Mouse (Mus musculus) left cerebral cortex, postnatal 25 days (tissue): ENCODE measurements around the gene Armc10. TPM values are rescaled to one million over a fixed set of nuclear protein-coding genes. Genes with fewer than 3 reads are reported as not detected.
"Not testable (repeated sequence)": the region's sequence is repeated elsewhere in the genome, so short reads cannot be mapped to it uniquely, and the experiment has no call there.

Experiments
- DNase-seq, 2 experiments: peaks; one replicate each; pipeline ENCODE4 v3.0.0; 2022; ENCODE audit warnings: low spot score in 2 of 2, mixed read lengths in 1 of 2
- intact Hi-C: fragments of 180-260 bp; cut with DNase I; formaldehyde crosslinking; loops from one replicate; pipeline ENCODE4 v1.15.1; 2025
- total RNA-seq, 2 experiments: library from RNA; stranded (reverse); gene quantifications; 2 replicates each; pipeline ENCODE4 v1.2.3; 2021

The Armc10 gene
- total RNA-seq, result 10 to 100 TPM; 19.4 to 20.6 TPM

DNA sequence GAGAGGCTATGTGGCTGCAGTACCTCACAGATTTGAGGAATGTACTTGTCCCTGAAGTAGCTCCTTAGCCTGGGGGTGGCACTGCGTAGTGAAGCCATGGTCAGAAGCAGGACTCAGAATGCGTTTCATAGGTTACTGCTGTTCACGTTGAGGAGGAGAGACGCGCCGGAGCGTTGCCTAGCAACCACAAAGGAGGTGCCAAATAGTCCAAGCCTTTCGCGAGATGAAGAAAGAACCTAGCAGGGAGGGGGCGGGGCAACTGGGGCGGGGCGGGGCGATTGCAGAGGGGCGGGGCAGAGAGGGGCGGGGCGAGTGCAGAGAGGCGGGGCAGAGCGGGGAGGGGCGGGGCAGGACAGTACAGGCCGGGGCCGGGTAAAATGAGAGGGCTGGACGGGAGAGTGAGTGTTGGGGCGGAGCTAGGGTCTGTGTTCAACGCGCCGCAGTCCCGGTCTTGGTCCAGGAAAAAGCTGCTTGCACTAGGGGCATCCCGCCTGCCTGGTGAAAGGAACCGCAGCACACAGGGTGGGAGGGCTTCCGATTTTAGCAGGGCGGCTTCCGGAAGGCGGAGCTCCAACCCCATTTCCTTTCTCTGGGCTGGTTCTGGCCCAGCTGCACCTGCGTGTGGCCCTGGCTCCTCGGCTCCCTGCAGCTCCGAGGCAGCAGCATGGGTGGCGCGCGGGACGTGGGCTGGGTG, at the start of gene Armc10, which contains the start of gene Fbxl13:
Gene Armc10 (plus strand): TSS at position 375 of the 694 bp plus-strand sequence.
Gene Fbxl13 (minus strand): TSS at position 196 of the 694 bp plus-strand sequence.
- DNase-seq, result peak; percentile 90 to 96
- intact Hi-C loops, result loop anchor here (10.0 kb wide), 1 partner anchor 591 kb away; the partner anchor contains the start of gene Ptpn12

GRCm38 (mm10) chr5:21599536-21599935, 46.1 kb upstream of the Armc10 start:
- DNase-seq, intact Hi-C loops: not testable (repeated sequence)

GRCm38 (mm10) chr5:21599961-21600360, 45.7 kb upstream of the Armc10 start:
- intact Hi-C loops, result no loop called here
- DNase-seq, result no peak

GRCm38 (mm10) chr5:21605936-21606335, 39.7 kb upstream of the Armc10 start:
- intact Hi-C loops, result no loop called here
- no peak for DNase-seq

DNA sequence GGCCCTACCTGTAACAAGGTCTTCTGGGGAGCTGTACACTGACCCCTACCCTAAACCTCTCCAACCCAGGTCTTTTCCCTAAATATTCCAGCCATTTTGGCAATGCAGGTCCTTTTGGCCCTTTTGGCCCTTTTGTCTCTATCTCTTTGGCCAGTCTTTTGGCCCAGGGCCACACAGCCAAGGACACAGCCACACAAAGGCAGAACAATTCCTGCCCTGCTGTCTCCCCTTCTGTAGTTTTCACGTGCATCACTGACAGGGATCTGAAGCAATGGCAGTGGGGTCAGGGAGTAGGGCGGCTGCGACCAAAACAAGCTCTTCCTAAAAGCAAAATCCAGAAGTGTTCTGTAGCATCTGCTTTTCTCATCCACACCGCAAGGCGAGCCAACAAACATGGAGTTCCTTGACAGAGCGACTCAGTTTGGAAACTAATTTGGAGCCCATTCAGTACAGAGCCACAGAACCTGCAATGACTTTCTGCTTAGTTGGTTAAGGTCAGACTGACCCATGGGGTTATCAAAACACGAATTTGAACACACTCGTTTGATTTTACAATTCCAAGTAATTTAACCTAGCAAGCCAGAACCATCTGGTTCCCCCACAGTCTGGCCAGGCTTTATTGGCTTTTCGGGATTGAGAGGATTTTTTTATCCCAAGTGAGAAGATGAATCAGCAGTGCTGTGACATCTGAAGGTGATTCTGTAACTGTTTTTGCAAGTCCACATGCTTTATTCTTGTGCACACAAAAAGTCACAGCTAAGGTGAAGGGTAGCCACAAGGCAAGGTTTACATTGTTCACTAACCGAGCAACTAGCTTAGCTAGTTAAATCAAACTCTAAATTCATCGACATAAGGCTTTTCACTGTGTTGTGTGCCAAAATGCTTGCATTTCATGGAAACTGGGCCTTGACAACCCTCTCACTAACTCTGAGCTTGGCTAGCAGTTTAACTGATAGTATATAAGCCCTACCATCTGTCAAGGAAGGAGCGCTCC, 37.0 kb upstream of the Armc10 start:
- DNase-seq, result peak; percentile 36 to 85
- intact Hi-C loops, result loop anchor here (2.0 kb wide), 2 partner anchors 36 to 106 kb away; no protein-coding TSS in a partner anchor

- intact Hi-C loops, result no loop called here
These were observed 34.6 kb upstream of the Armc10 start for GRCm38 (mm10) chr5:21610996-21611395.

GRCm38 (mm10) chr5:21614299-21614698, 31.3 kb upstream of the Armc10 start:
- not testable (repeated sequence) for DNase-seq

More at GRCm38 (mm10) chr5:21610996-21611395, 34.6 kb upstream of the Armc10 start:
- no peak for DNase-seq

DNA sequence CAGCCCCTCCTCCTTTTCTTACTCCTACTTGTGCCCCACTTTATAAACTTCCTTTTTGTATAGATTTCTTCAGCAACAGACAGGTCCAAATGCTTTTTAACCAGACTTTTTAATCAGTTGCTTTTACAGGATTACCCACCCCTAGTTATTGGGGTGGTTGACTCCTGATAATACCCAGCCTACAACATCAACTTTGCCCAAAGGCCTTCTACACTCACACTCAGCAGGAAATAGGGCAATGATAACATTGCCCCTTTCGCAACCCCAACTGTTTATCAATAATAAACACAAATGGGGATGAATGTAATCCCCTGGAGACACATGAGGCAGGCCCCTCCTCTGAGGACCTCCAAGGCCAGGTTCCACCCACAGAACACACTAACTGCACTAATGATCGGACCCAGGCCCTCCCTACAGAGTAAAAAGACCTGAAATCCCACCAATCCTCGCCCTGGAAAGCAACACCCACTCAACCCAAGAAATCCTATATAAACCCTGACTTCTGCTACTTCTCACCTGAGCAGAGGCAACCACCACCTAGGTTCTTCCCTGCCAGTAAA, 29.1 kb upstream of the Armc10 start:
- DNase-seq, result no peak
- intact Hi-C loops, result no loop called here

More at GRCm38 (mm10) chr5:21614299-21614698, 31.3 kb upstream of the Armc10 start:
- intact Hi-C loops, result not testable (repeated sequence)

- intact Hi-C loops, result no loop called here
- DNase-seq, result no peak
These were observed 19.7 kb upstream of the Armc10 start for GRCm38 (mm10) chr5:21625916-21626315.

DNA sequence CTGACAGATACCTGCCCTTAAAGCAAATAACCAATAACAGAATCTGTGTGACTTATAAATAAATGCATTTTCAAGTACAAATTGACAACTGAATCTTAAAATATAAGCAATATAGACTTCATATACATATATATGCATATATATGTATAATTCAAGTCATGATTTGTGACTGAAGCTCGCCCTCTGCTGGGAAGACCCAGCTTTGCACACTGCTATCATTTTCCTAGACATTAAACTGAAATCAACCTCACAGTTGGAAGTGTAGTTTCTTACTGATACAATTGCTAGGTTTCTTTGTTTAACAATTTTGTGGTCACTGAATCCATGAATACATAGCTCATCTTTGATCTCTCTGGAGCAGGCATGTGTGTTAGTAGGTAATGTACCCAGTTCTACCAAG, 4.7 kb upstream of the Armc10 start:
- intact Hi-C loops, result loop anchor here (1.0 to 10.0 kb wide), 5 partner anchors 54 to 586 kb away; partner anchors contain the start of gene Ptpn12

GRCm38 (mm10) chr5:21643606-21644005, 2.0 kb upstream of the Armc10 start:
- intact Hi-C loops, result loop anchor here (5.0 to 10.0 kb wide), 4 partner anchors 56 to 589 kb away; partner anchors contain the start of gene Ptpn12
- no peak for DNase-seq

More for the DNA sequence above, 4.7 kb upstream of the Armc10 start:
- peak; percentile 70 to 82 for DNase-seq

- no peak for DNase-seq
- intact Hi-C loops, result loop anchor here (5.0 to 10.0 kb wide), 4 partner anchors 58 to 590 kb away; partner anchors contain the start of gene Ptpn12
These were observed 648 bp upstream of the Armc10 start for GRCm38 (mm10) chr5:21644891-21645438.

DNA sequence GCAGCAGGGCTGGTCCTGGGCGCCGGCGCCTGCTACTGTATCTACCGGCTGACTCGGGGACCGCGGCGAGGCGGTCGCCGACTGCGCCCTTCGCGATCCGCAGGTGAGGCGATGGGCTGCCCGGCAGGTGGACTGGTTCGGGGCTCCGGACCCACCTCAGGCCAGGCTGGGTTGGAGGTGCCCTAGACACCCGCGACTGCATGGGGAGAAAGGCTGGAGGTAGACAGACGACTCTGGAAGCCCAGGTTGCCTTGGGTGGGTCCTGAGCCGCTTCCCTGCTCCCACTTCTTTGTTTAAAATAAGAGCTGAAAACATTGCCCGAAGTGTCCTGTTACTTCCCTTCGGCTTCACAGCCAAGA, 499 bp downstream of the Armc10 start:
- no peak for DNase-seq
- intact Hi-C loops, result loop anchor here (10.0 kb wide), 1 partner anchor 591 kb away; the partner anchor contains the start of gene Ptpn12

DNA sequence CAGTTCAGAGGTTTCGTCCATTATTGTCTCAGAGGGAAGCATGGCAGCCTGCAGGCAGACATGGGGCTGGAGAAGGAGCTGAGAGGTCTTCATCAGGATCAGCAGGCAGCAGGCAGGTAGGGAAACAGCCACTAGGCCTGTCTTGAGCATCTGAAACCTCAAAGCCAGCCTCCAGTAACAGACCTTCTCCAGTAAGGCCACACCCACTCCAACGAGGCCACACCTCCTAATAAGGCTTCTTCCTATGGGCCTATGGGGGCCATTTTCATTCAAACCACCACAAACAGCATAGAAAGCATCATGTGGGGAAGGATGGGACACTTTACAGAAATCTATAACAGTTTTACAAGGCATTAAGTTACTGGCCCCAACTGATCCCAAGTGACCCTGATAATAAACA, 5.1 kb downstream of the Armc10 start:
- DNase-seq, result no peak
- intact Hi-C loops, result no loop called here

GRCm38 (mm10) chr5:21651885-21652612, 6.4 kb downstream of the Armc10 start:
- intact Hi-C loops, result no loop called here
- DNase-seq, result no peak

- no peak for DNase-seq
- intact Hi-C loops, result no loop called here
These were observed 11.3 kb downstream of the Armc10 start for GRCm38 (mm10) chr5:21656912-21657311.

- peak in 1 of 2 experiments; percentile 34 for DNase-seq
These were observed 12.4 kb downstream of the Armc10 start for GRCm38 (mm10) chr5:21658038-21658437.

More at GRCm38 (mm10) chr5:21658038-21658437, 12.4 kb downstream of the Armc10 start:
- intact Hi-C loops, result loop anchor here (1.0 to 2.0 kb wide), 2 partner anchors 43 to 79 kb away; partner anchors contain the start of genes Napepld and Pmpcb
